Mouse (Mus musculus): Measurements from ENCODE around the gene Rbm39. TPM values are rescaled to one million over a fixed set of nuclear protein-coding genes. Genes with fewer than 3 reads are reported as not detected.
"Not testable (repeated sequence)": the region's sequence is repeated elsewhere in the genome, so short reads cannot be mapped to it uniquely, and the experiment has no call there.

Gene Rbm39
- polyA plus RNA-seq, 1 experiment = 51.3 TPM

DNA sequence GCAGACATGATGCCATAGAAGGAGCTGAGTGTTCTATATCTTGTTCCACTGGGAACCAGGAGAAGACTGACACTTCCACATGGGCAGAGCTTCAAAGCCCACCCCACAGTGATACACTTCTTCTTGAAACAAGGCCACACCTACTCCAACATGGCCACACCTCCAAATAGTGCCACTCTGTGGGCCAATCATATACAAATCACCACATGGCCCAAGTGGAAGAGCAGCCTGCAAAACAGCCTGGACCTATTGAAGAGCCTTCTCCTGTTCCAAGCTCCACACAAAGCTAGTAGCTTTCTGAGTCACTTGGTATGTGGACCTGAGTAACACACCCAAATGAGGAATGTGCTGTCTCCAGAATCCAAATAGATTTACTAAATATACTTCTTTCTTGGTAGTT, 60.5 kb downstream of the Rbm39 start:
- peaks cover 12% of the 10 kb centered on the region for H3K36me3 ChIP-seq (ENCODE audit: control insufficient read depth, insufficient read depth)
- H3K27me3 ChIP-seq (ENCODE audit: control insufficient read depth, insufficient read depth, insufficient read length) = no peaks in the 10 kb centered on the region
- H3K4me3 ChIP-seq (ENCODE audit: insufficient read depth, poor library complexity, severe bottlenecking) = no peak overlapping the region
- no peaks in the 10 kb centered on the region for H3K79me2 ChIP-seq (ENCODE audit: control insufficient read depth, insufficient read depth)
- H3ac ChIP-seq (ENCODE audit: control insufficient read depth, insufficient read length, low read depth) = no peak overlapping the region
- TF ChIP-seq MAX (IDR thresholded peaks at IDR 0.05) = peak; percentile 62
- TF ChIP-seq CEBPB (IDR thresholded peaks at IDR 0.05; ENCODE audit: low read depth) = no peak
- H3K79me3 ChIP-seq (ENCODE audit: low read depth) = no peaks in the 10 kb centered on the region

DNA sequence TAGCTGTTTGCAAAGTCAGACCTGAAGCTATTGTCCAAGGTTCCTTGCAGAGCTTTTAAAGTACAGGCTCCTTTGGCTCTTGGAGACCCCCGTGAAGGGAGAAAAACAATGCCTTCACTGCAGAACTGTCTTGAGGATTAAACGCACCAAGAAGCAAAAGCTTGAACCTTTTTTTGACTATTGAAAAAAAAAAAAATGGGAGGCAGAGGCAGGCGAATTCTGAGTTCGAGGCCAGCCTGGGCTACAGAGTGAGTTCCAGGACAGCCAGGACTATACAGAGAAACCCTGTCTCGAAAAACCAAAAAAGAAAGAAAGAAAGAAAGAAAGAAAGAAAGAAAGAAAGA, 68.0 kb downstream of the Rbm39 start:
- peak overlapping the region; percentile 52 for H3ac ChIP-seq (ENCODE audit: control insufficient read depth, insufficient read length, low read depth)
- peaks cover 45% of the 10 kb centered on the region for H3K79me3 ChIP-seq (ENCODE audit: low read depth)
- H3K4me3 ChIP-seq (ENCODE audit: insufficient read depth, poor library complexity, severe bottlenecking) = peak overlapping the region; percentile 87
- H3K79me2 ChIP-seq (ENCODE audit: control insufficient read depth, insufficient read depth) = peaks cover 51% of the 10 kb centered on the region
- not testable (repeated sequence) for H3K36me3 ChIP-seq (ENCODE audit: control insufficient read depth, insufficient read depth); H3K27me3 ChIP-seq (ENCODE audit: control insufficient read depth, insufficient read depth, insufficient read length)

DNA sequence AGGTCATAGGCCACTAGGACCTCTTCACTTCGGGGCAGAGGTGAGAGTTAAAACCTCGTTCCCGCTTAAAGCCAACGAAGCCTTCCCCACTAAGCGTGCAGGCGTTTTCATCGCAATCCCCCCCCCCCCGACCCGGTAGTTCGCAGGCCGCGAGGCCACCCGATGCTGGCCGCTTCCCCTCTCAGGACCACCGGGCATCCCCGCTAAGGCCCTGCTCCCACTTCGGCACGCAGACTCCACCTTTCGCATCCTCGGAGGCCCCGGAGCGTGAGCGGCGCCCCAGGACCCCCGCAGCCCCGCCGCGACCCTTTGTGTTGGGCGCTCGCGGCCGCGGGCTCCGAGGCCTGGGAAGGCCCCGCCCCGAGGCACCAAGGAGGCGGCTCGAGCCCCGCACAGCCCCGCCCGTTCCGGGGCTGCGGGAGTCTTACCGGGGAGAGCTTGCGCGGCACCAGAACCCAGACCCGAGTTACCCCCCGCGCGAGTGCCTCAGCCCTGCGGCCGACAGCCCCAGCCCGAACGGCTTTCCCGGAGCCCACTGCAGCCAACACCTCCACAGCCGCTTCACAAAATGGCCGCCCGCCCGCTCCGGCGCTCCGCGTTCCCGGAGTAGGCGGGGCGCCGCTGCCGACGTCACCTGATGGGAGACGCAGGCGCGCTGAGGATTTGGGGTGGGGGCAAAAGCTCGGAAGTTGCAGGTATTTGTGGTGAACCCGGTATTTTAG, 68.5 kb downstream of the Rbm39 start, which contains the start of the genes Cpne1 and Rbm12:
Gene Cpne1, minus strand, starts transcription at position 608 of the 722 bp plus-strand sequence.
Gene Rbm12, minus strand, starts transcription at position 621 of the 722 bp plus-strand sequence.
- TF ChIP-seq MAX (IDR thresholded peaks at IDR 0.05) (no peak), CTCF (IDR thresholded peaks at IDR 0.05; ENCODE audit: control insufficient read depth, insufficient read depth, insufficient read length) (no peak), FOSL1 (IDR thresholded peaks at IDR 0.05; ENCODE audit: insufficient read depth, low read length, poor library complexity, severe bottlenecking) (no peak), CEBPB (IDR thresholded peaks at IDR 0.05; ENCODE audit: low read depth) (no peak), MYOG (IDR thresholded peaks at IDR 0.05; ENCODE audit: control insufficient read depth, extremely low read depth, insufficient read length) (no peak), MYOD1 (IDR thresholded peaks at IDR 0.05; ENCODE audit: control insufficient read depth, insufficient read length, low read depth) (no peak), USF1 (IDR thresholded peaks at IDR 0.05; ENCODE audit: low read depth) (no peak)
- H3K79me2 ChIP-seq (ENCODE audit: control insufficient read depth, insufficient read depth) = peaks cover 56% of the 10 kb centered on the region
- peak within 1 kb of the TSS; percentile 87 for H3K4me3 ChIP-seq (ENCODE audit: insufficient read depth, poor library complexity, severe bottlenecking)
- H3ac ChIP-seq (ENCODE audit: control insufficient read depth, insufficient read length, low read depth) = peak within 1 kb of the TSS; percentile 96
- H3K79me3 ChIP-seq (ENCODE audit: low read depth) = peaks cover 50% of the 10 kb centered on the region
- H3K27me3 ChIP-seq (ENCODE audit: control insufficient read depth, insufficient read depth, insufficient read length) = no peaks in the 10 kb centered on the region
- peaks cover 9% of the 10 kb centered on the region for H3K36me3 ChIP-seq (ENCODE audit: control insufficient read depth, insufficient read depth)

DNA sequence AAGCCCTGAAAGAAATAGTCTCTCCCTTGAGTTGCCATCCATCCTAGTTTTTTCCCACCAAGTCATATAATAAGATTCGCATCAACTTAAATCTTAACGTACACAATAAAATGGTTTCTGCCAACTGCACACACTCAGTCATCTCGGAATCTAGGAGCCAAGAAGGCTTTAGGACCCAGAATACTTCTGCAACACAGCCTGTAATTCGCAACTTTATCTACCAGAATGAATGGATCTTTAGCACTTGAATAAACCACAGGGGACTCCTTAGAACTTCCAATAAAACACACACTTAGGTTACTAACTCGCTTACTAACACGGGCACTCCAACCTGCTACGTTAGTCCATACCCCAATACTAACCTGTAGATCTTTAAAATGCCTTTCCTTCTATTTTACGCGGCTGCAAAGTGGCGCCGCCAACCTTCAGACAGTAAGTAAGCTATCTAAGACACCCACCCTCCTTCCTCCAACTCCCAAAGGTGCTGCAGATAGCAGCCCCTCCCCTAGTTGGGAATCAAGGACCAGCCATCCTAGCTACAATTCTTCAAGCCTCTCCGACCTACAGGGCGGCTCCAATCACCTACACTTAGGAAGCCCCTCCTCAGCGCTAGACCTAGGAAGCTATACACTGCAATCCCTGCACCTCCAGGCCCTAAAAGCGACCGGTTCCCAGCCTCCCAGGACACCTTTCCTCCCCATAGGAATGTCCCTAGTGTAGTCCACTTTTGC, 69.2 kb downstream of the Rbm39 start:
- TF ChIP-seq MYOG (IDR thresholded peaks at IDR 0.05; ENCODE audit: control insufficient read depth, extremely low read depth, insufficient read length) = no peak
- no peak for TF ChIP-seq CEBPB (IDR thresholded peaks at IDR 0.05; ENCODE audit: low read depth)
- TF ChIP-seq USF1 (IDR thresholded peaks at IDR 0.05; ENCODE audit: low read depth) = no peak
- TF ChIP-seq CTCF (IDR thresholded peaks at IDR 0.05; ENCODE audit: control insufficient read depth, insufficient read depth, insufficient read length) = no peak
- TF ChIP-seq MAX (IDR thresholded peaks at IDR 0.05) = no peak
- no peak for TF ChIP-seq FOSL1 (IDR thresholded peaks at IDR 0.05; ENCODE audit: insufficient read depth, low read length, poor library complexity, severe bottlenecking)
- peak overlapping the region; percentile 96 for H3ac ChIP-seq (ENCODE audit: control insufficient read depth, insufficient read length, low read depth)
- no peaks in the 10 kb centered on the region for H3K27me3 ChIP-seq (ENCODE audit: control insufficient read depth, insufficient read depth, insufficient read length)
- peaks cover 15% of the 10 kb centered on the region for H3K36me3 ChIP-seq (ENCODE audit: control insufficient read depth, insufficient read depth)
- H3K79me3 ChIP-seq (ENCODE audit: low read depth) = peaks cover 57% of the 10 kb centered on the region
- H3K79me2 ChIP-seq (ENCODE audit: control insufficient read depth, insufficient read depth) = peaks cover 64% of the 10 kb centered on the region
- peak overlapping the region; percentile 87 for H3K4me3 ChIP-seq (ENCODE audit: insufficient read depth, poor library complexity, severe bottlenecking)

Other genes starting within 250 kb of the Rbm39 start
- gene Uqcc1, start 249.9 kb downstream of the Rbm39 start, polyA plus RNA-seq (2012; fragmentation: generic; extraction: Trizol) = 47.6 TPM
- gene Gm15557, start 239.5 kb downstream of the Rbm39 start, polyA plus RNA-seq (2012; fragmentation: generic; extraction: Trizol) = not detected
- not detected for gene Gdf5, start 234.9 kb downstream of the Rbm39 start, polyA plus RNA-seq (2012; fragmentation: generic; extraction: Trizol)
- gene Cep250, start 223.8 kb downstream of the Rbm39 start, polyA plus RNA-seq (2012; fragmentation: generic; extraction: Trizol) = 24.1 TPM
- gene 6430550D23Rik, start 172.3 kb downstream of the Rbm39 start, polyA plus RNA-seq (2012; fragmentation: generic; extraction: Trizol) = 0.09 TPM
- gene Ergic3, start 172.2 kb downstream of the Rbm39 start, polyA plus RNA-seq (2012; fragmentation: generic; extraction: Trizol) = 230 TPM
- not detected for gene Fer1l4, start 127.3 kb downstream of the Rbm39 start, polyA plus RNA-seq (2012; fragmentation: generic; extraction: Trizol)
- gene Spag4, start 115.1 kb downstream of the Rbm39 start, polyA plus RNA-seq (2012; fragmentation: generic; extraction: Trizol) = 2.3 TPM
- gene Cpne1, start 68.3 kb downstream of the Rbm39 start, polyA plus RNA-seq (2012; fragmentation: generic; extraction: Trizol) = 54.6 TPM
- 6.4 TPM for gene Rbm12, start 68.3 kb downstream of the Rbm39 start, polyA plus RNA-seq (2012; fragmentation: generic; extraction: Trizol)
- gene Gm28036, start 53.1 kb downstream of the Rbm39 start, polyA plus RNA-seq (2012; fragmentation: generic; extraction: Trizol) = 15.3 TPM
- gene Romo1, start 36.2 kb downstream of the Rbm39 start, polyA plus RNA-seq (2012; fragmentation: generic; extraction: Trizol) = 287 TPM
- 33.7 TPM for gene Nfs1, start 36.1 kb downstream of the Rbm39 start, polyA plus RNA-seq (2012; fragmentation: generic; extraction: Trizol)
- gene Phf20, start 16.2 kb upstream of the Rbm39 start, polyA plus RNA-seq (2012; fragmentation: generic; extraction: Trizol) = 18.1 TPM
- gene Cnbd2, start 132.1 kb upstream of the Rbm39 start, polyA plus RNA-seq (2012; fragmentation: generic; extraction: Trizol) = 1.7 TPM
- gene Scand1, start 132.5 kb upstream of the Rbm39 start, polyA plus RNA-seq (2012; fragmentation: generic; extraction: Trizol) = 140 TPM
- 37.8 TPM for gene Epb41l1, start 240.7 kb upstream of the Rbm39 start, polyA plus RNA-seq (2012; fragmentation: generic; extraction: Trizol)